Mouse (Mus musculus) cerebellum, postnatal 25 days (tissue): ENCODE measurements around the gene Gpatch3.

Experiments
- DNase-seq, 2 experiments: peaks; one replicate each; pipeline ENCODE4 v3.0.0; 2021; ENCODE audit warnings: mixed read lengths in 2 of 2

Gpatch3 gene

GRCm38 (mm10) chr4:133574070-133574842 lies at the start of gene Gpatch3:
Gene Gpatch3, plus strand, starts transcription at chr4:133574745.
- peak; percentile 92 to 95 for DNase-seq

- no peak for DNase-seq
Measured at GRCm38 (mm10) chr4:133527788-133528187, 46.8 kb upstream of the Gpatch3 start.

GRCm38 (mm10) chr4:133532777-133533176 lies 41.8 kb upstream of the Gpatch3 start:
- no peak for DNase-seq

GRCm38 (mm10) chr4:133536081-133536480 lies 38.5 kb upstream of the Gpatch3 start:
- no peak for DNase-seq

GRCm38 (mm10) chr4:133536652-133537051 lies 37.9 kb upstream of the Gpatch3 start:
- no peak for DNase-seq

- DNase-seq, result peak; percentile 96 to 97
Measured at GRCm38 (mm10) chr4:133545272-133546231, 29.0 kb upstream of the Gpatch3 start, which contains the start of gene Nudc. Gene Nudc, minus strand, starts transcription at chr4:133545996.

- DNase-seq, result no peak
Measured at GRCm38 (mm10) chr4:133552029-133552428, 22.5 kb upstream of the Gpatch3 start.

- DNase-seq, result peak; percentile 23 to 34
Measured at GRCm38 (mm10) chr4:133552768-133553447, 21.6 kb upstream of the Gpatch3 start, which contains the start of gene Nr0b2. Gene Nr0b2, plus strand, starts transcription at chr4:133553376.

GRCm38 (mm10) chr4:133553448-133554330 lies 20.9 kb upstream of the Gpatch3 start:
- DNase-seq, result peak; percentile 42 to 61

- no peak for DNase-seq
Measured at GRCm38 (mm10) chr4:133557041-133557717, 17.4 kb upstream of the Gpatch3 start.

- DNase-seq, result no peak
Measured at GRCm38 (mm10) chr4:133559846-133560245, 14.7 kb upstream of the Gpatch3 start.

GRCm38 (mm10) chr4:133561622-133562021 lies 12.9 kb upstream of the Gpatch3 start:
- DNase-seq, result no peak

GRCm38 (mm10) chr4:133563123-133563571 lies 11.4 kb upstream of the Gpatch3 start:
- DNase-seq, result peak; percentile 90 to 92

- no peak for DNase-seq
Measured at GRCm38 (mm10) chr4:133567251-133567650, 7.3 kb upstream of the Gpatch3 start.

- no peak for DNase-seq
Measured at GRCm38 (mm10) chr4:133569291-133570065, 5.1 kb upstream of the Gpatch3 start.

- DNase-seq, result no peak
Measured at GRCm38 (mm10) chr4:133570066-133570466, 4.5 kb upstream of the Gpatch3 start.

- no peak for DNase-seq
Measured at GRCm38 (mm10) chr4:133574843-133575202, 278 bp downstream of the Gpatch3 start.

GRCm38 (mm10) chr4:133577983-133578382 lies 3.4 kb downstream of the Gpatch3 start:
- DNase-seq, result no peak

GRCm38 (mm10) chr4:133583690-133584058 lies 9.1 kb downstream of the Gpatch3 start:
- no peak for DNase-seq
